Mouse (Mus musculus): ENCODE data around the gene Zfp738. TPM values are rescaled to one million over a fixed set of nuclear protein-coding genes. Genes with fewer than 3 reads are reported as not detected.
"Not testable (repeated sequence)": the region's sequence is repeated elsewhere in the genome, so short reads cannot be mapped to it uniquely, and the experiment has no call there.

Zfp738 gene
- polyA plus RNA-seq (2014; fragmentation: Nextera tagmentation; extraction: Ambion mirVana): 9.9 and 11.0 TPM in 2 replicates

- 74% methylated on average over 4 of the region's 4 CpGs for WGBS
- DNase-seq (no peak), ATAC-seq (ENCODE audit: insufficient read depth) (no peak)
- Histone ChIP-seq H3K27me3 (ENCODE audit: insufficient read depth, low read length) (no peaks in the 10 kb centered on the region), H3K4me2 (no peak within 1 kb of the TSS), H3K4me3 (ENCODE audit: low read depth, low read length) (no peak within 1 kb of the TSS), H3K9ac (no peak within 1 kb of the TSS), H3K4me1 (ENCODE audit: insufficient read depth) (no peaks in the 10 kb centered on the region), H3K9me3 (ENCODE audit: low read depth, low read length) (no peaks in the 10 kb centered on the region), H3K36me3 (ENCODE audit: insufficient read depth) (no peaks in the 10 kb centered on the region), H3K27ac (ENCODE audit: low read depth) (no peak within 1 kb of the TSS)
- no peak for TF ChIP-seq CTCF (IDR thresholded peaks at IDR 0.05; ENCODE audit: low read depth)
Observed at GRCm38 (mm10) chr13:67686971-67687370, at the start of gene Zfp738. Gene Zfp738, minus strand, starts transcription at chr13:67687071.

GRCm38 (mm10) chr13:67734391-67734790 lies 47.5 kb upstream of the Zfp738 start:
- H3K27me3 ChIP-seq (ENCODE audit: insufficient read depth, low read length); DNase-seq; H3K4me2 ChIP-seq; H3K36me3 ChIP-seq (ENCODE audit: insufficient read depth); H3K4me1 ChIP-seq (ENCODE audit: insufficient read depth); H3K4me3 ChIP-seq (ENCODE audit: low read depth, low read length); H3K9ac ChIP-seq; H3K9me3 ChIP-seq (ENCODE audit: low read depth, low read length); ATAC-seq (ENCODE audit: insufficient read depth); H3K27ac ChIP-seq (ENCODE audit: low read depth): not testable (repeated sequence)
- 90% methylated on average over 9 of the region's 9 CpGs for WGBS

- ATAC-seq (ENCODE audit: insufficient read depth): peak; percentile 86
Observed at GRCm38 (mm10) chr13:67729441-67729840, 42.6 kb upstream of the Zfp738 start.

DNA sequence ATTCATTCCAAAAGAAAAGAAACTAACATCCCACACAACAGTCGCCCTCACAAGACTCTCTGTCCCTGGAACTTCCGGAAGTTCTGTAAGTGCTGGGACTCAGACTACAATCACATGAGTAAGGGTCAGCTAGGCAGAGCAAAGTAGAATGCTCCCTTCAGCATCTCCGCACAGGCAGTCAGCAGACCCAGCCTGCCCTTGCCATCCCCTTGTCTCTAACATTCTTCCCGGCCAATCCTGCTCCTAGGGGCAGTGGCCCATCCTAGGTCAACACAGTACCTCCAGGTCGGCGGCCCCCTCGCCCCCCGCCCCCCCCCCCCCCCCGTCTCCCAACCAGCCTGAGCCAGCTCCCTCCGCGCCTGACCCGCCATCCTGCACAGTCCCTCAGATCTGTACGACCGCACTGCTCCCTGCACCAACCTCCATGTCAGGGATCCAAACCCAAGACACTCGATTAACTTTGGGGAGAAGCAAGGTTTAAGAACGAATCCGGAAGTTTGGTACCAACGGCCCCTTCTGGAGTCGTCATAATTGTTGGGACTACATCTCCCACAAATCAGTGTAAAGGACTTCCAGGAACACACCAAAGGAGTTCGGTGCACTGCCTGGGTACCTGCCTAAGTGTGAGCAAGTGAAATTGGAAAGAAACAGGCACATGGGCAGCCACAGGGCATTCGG lies 41.9 kb upstream of the Zfp738 start, which contains the start of gene Zfp65:
TSS of gene Zfp65 (minus strand) at position 533 of the 678 bp plus-strand sequence.
- WGBS: 2% methylated on average over 17 of the region's 21 CpGs
- H3K4me2 ChIP-seq: peak within 1 kb of the TSS; percentile 65
- DNase-seq (peak; percentile 75), ATAC-seq (ENCODE audit: insufficient read depth) (peak; percentile 87)
- no peaks in the 10 kb centered on the region; the same call in 1 of the 2 replicates for H3K9me3 ChIP-seq (ENCODE audit: low read depth, low read length)
- peak within 1 kb of the TSS; percentile 65 for H3K9ac ChIP-seq
- TF ChIP-seq CTCF (IDR thresholded peaks at IDR 0.05; ENCODE audit: low read depth): no peak
- no peaks in the 10 kb centered on the region for H3K4me1 ChIP-seq (ENCODE audit: insufficient read depth)
- no peaks in the 10 kb centered on the region for H3K36me3 ChIP-seq (ENCODE audit: insufficient read depth)
- H3K27me3 ChIP-seq (ENCODE audit: insufficient read depth, low read length): no peaks in the 10 kb centered on the region
- peak within 1 kb of the TSS; percentile 54; the same call in 1 of the 2 replicates for H3K27ac ChIP-seq (ENCODE audit: low read depth)
- H3K4me3 ChIP-seq (ENCODE audit: low read depth, low read length): peak within 1 kb of the TSS; percentile 54

More at GRCm38 (mm10) chr13:67729441-67729840, 42.6 kb upstream of the Zfp738 start:
- not testable (repeated sequence) for H3K27me3 ChIP-seq (ENCODE audit: insufficient read depth, low read length); H3K9me3 ChIP-seq (ENCODE audit: low read depth, low read length); H3K27ac ChIP-seq (ENCODE audit: low read depth); H3K4me1 ChIP-seq (ENCODE audit: insufficient read depth); H3K36me3 ChIP-seq (ENCODE audit: insufficient read depth)
- Histone ChIP-seq H3K9ac (peak overlapping the region; percentile 65), H3K4me3 (ENCODE audit: low read depth, low read length) (peak overlapping the region; percentile 54), H3K4me2 (peak overlapping the region; percentile 65)
- 31% methylated on average over 4 of the region's 4 CpGs for WGBS
- DNase-seq: peak; percentile 68
- peak; percentile 64 for TF ChIP-seq CTCF (IDR thresholded peaks at IDR 0.05; ENCODE audit: low read depth)

GRCm38 (mm10) chr13:67728106-67728505 lies 41.2 kb upstream of the Zfp738 start:
- ATAC-seq (ENCODE audit: insufficient read depth) (no peak), DNase-seq (no peak)
- Histone ChIP-seq H3K9ac (peak overlapping the region; percentile 65; the same call in 1 of the 2 replicates), H3K27ac (ENCODE audit: low read depth) (no peak overlapping the region), H3K4me3 (ENCODE audit: low read depth, low read length) (peak overlapping the region; percentile 54), H3K4me2 (peak overlapping the region; percentile 65), H3K9me3 (ENCODE audit: low read depth, low read length) (no peaks in the 10 kb centered on the region), H3K4me1 (ENCODE audit: insufficient read depth) (no peaks in the 10 kb centered on the region), H3K27me3 (ENCODE audit: insufficient read depth, low read length) (no peaks in the 10 kb centered on the region), H3K36me3 (ENCODE audit: insufficient read depth) (no peaks in the 10 kb centered on the region)
- TF ChIP-seq CTCF (IDR thresholded peaks at IDR 0.05; ENCODE audit: low read depth): no peak
- 62% methylated on average over 1 of the region's 1 CpGs for WGBS

GRCm38 (mm10) chr13:67725331-67725730 lies 38.5 kb upstream of the Zfp738 start:
- not testable (repeated sequence) for H3K4me2 ChIP-seq; H3K4me1 ChIP-seq (ENCODE audit: insufficient read depth); H3K36me3 ChIP-seq (ENCODE audit: insufficient read depth); H3K27me3 ChIP-seq (ENCODE audit: insufficient read depth, low read length); H3K9me3 ChIP-seq (ENCODE audit: low read depth, low read length); ATAC-seq (ENCODE audit: insufficient read depth); H3K4me3 ChIP-seq (ENCODE audit: low read depth, low read length); H3K27ac ChIP-seq (ENCODE audit: low read depth); H3K9ac ChIP-seq
- WGBS: 47% methylated on average over 2 of the region's 2 CpGs
- DNase-seq: peak; percentile 65

DNA sequence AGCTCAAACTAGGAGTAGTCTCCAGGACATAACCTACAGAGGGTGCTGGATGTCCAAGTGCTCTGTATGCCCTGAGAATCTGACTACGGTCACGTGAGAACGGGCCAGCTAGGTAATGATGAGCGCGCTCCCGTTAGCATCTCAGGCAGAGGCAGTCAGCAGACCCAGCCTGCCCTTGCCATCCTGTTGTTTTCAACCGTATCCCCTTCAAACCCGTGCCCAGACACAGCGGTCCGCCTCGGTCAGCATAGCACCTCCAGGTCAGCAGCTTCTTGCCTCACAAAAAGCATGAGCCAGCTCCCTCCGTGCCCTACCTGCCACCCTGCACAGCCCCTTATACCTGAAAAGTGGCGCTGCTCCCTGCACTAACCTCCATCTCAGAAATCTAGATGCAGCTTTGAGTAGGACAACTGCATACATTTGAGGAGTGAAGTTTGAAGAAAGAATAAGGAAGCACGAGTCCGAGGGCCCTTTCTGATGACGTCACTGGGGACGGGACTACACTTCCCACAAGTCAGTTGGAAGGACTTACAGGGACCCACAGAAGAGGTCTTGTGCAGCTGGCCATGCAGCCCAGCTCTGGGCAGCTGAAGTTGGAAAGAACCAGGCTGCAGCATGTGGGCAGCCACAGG lies 37.1 kb upstream of the Zfp738 start:
- Histone ChIP-seq H3K9ac (peak overlapping the region; percentile 84), H3K27ac (ENCODE audit: low read depth) (peak overlapping the region; percentile 63; the same call in 1 of the 2 replicates), H3K4me1 (ENCODE audit: insufficient read depth) (no peaks in the 10 kb centered on the region), H3K27me3 (ENCODE audit: insufficient read depth, low read length) (no peaks in the 10 kb centered on the region), H3K4me3 (ENCODE audit: low read depth, low read length) (peak overlapping the region; percentile 73), H3K9me3 (ENCODE audit: low read depth, low read length) (no peaks in the 10 kb centered on the region), H3K36me3 (ENCODE audit: insufficient read depth) (no peaks in the 10 kb centered on the region), H3K4me2 (peak overlapping the region; percentile 68)
- peak; percentile 96 for DNase-seq
- under 1% methylated on average over 17 of the region's 17 CpGs for WGBS
- TF ChIP-seq CTCF (IDR thresholded peaks at IDR 0.05; ENCODE audit: low read depth): no peak
- peak; percentile 96 for ATAC-seq (ENCODE audit: insufficient read depth)

- ATAC-seq (ENCODE audit: insufficient read depth): peak; percentile 25; the same call in 1 of the 2 replicates
Observed at GRCm38 (mm10) chr13:67683841-67684240, 3.0 kb downstream of the Zfp738 start.

More at GRCm38 (mm10) chr13:67683841-67684240, 3.0 kb downstream of the Zfp738 start:
- H3K36me3 ChIP-seq (ENCODE audit: insufficient read depth); H3K27ac ChIP-seq (ENCODE audit: low read depth); H3K4me1 ChIP-seq (ENCODE audit: insufficient read depth); H3K27me3 ChIP-seq (ENCODE audit: insufficient read depth, low read length); DNase-seq; H3K9me3 ChIP-seq (ENCODE audit: low read depth, low read length): not testable (repeated sequence)
- peak overlapping the region; percentile 50 for H3K4me2 ChIP-seq
- peak overlapping the region; percentile 67 for H3K4me3 ChIP-seq (ENCODE audit: low read depth, low read length)
- H3K9ac ChIP-seq: 0 out of 2 replicates have a peak overlapping the region, but pooled peaks have one; percentile 78
- 64% methylated on average over 2 of the region's 2 CpGs for WGBS
